Mouse (Mus musculus): ENCODE results near the gene Il17rc.

The Il17rc gene

GRCm38 (mm10) chr6:113495071-113495675 lies 23.9 kb downstream of the Il17rc start:
- DNase-seq (ENCODE audit: low spot score in 2 of 2) = no peak

- DNase-seq (ENCODE audit: low spot score in 2 of 2) = no peak
Measured at GRCm38 (mm10) chr6:113499346-113499745, 28.1 kb downstream of the Il17rc start.

DNA sequence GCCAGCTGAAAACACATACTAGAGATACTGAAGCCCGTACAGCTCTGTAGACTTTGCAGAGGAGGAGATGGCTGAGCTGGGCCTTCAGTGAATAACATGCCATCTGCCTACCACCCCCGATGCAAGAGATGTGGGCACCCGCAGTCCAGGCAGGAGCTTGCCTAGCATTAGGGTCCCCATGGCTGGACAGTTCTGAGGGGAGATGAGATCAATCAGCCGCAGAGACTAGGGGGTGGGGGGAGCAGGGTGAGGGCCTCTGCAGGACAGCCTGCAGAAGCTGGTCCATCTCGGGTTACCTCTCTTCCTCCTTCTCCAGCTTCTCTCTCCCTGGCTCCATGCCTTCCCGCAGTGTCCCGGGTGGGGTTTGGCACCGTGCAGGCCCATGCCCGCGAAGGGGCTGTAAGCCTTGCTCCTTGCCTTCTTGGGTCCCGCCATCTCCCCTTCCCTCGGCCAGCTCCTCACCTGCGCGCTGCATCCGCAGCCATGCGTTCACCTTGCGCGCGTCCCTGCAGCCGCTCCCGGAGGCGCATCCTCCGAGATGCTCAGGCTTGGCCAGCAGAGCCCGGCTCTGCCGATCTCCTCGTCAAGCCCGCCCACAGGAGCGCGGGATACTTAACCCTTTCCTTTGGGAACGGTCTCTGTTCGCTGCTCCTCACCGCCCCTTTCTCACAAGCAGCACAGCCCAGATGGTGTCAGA lies 30.3 kb downstream of the Il17rc start, which contains the start of gene Prrt3:
TSS of gene Prrt3 (minus strand) at position 544 of the 697 bp plus-strand sequence.
- no peak for DNase-seq (ENCODE audit: low spot score in 2 of 2)

GRCm38 (mm10) chr6:113502801-113503200 lies 31.6 kb downstream of the Il17rc start:
- DNase-seq (ENCODE audit: low spot score in 2 of 2) = no peak

GRCm38 (mm10) chr6:113505689-113506088 lies 34.5 kb downstream of the Il17rc start:
- DNase-seq (ENCODE audit: low spot score in 2 of 2) = no peak

GRCm38 (mm10) chr6:113507130-113507529 lies 35.9 kb downstream of the Il17rc start:
- DNase-seq (ENCODE audit: low spot score in 2 of 2) = no peak

DNA sequence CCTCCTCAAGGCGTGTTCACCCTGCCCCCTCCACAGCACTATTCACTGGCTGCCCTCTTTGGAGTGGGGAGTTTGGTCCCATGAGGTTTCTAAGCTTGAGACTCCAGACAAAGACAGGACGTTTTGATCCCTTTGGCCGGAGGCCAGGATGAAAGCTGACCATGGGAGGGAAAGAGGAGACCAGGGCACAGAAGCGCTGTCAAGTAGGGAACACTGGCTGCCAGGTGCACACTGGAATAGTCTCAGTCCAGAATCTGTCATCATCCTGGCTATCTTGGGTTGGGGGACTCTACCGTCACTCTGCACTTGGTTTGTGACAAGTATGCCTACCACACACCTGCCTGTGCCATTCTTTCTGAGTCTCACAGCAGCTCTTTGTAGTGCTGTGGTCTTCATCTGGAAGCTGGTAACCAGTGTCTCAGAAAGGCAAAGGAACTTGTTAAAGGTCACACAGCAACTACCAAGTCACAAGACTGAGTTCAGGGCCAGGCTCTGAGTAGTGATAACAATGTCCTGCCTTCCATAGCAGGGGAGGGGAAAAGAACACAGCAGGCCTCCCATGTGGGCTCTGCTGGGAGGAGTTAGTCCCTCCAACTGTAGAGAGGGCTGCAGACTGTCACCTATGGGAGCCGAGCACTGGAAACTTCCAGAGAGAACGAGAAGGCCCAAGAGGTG lies 37.2 kb downstream of the Il17rc start:
- peak in 1 of 2 experiments; percentile 23 for DNase-seq (ENCODE audit: low spot score in 2 of 2)

- no peak for DNase-seq (ENCODE audit: low spot score in 2 of 2)
Measured at GRCm38 (mm10) chr6:113508947-113509280, 37.7 kb downstream of the Il17rc start.

GRCm38 (mm10) chr6:113513944-113514343 lies 42.7 kb downstream of the Il17rc start:
- no peak for DNase-seq (ENCODE audit: low spot score in 2 of 2)

- DNase-seq (ENCODE audit: low spot score in 2 of 2) = no peak
Measured at GRCm38 (mm10) chr6:113514600-113514999, 43.4 kb downstream of the Il17rc start.

- no peak for DNase-seq (ENCODE audit: low spot score in 2 of 2)
Measured at GRCm38 (mm10) chr6:113517434-113518080, 46.3 kb downstream of the Il17rc start.

DNA sequence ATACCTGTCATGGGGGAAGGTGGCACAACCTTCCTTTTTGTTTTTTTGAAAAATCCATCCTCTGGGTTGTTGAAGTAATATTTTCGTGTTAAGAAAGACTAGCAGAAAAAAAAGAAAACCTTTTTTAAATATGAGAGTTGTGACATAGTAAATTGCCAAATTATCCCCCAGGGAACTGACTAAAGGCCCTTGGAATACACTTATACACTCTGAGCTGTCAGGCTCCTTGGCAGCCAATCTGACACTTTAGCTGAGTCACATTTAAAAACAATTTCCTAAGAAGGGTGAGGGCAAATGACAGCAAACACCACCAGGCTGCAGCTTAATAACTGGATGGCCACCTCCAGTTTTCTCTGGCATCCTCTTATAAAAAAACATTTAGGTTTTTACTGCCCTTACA lies 51.1 kb downstream of the Il17rc start:
- DNase-seq (ENCODE audit: low spot score in 2 of 2) = no peak

DNA sequence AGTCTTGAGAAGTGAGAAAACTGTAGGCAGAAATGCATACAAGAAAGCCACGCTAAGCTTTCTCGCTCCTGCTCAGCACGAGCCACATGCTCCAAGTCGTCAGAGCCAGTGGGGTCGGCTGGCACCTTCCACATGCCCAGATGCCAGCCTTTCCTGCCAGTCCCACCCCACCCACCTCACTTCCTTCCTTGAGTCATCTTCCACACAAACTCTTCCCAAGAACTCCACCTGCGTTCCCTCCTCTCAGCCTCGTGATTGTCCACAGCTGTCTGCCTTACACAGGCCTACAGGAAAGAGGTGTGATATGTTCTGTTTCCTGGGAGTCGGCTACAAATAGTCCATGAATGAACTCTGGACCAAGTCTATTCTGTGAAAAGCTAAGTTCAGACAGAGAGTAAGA lies 52.2 kb downstream of the Il17rc start:
- DNase-seq (ENCODE audit: low spot score in 2 of 2) = no peak

GRCm38 (mm10) chr6:113530932-113531839 lies 60.0 kb downstream of the Il17rc start, which contains the start of the genes Emc3 and Fancd2:
TSS of gene Emc3 (minus strand) at chr6:113531652.
TSS of gene Fancd2 (plus strand) at chr6:113531682.
- DNase-seq (ENCODE audit: low spot score in 2 of 2) = peak; percentile 90 to 92

DNA sequence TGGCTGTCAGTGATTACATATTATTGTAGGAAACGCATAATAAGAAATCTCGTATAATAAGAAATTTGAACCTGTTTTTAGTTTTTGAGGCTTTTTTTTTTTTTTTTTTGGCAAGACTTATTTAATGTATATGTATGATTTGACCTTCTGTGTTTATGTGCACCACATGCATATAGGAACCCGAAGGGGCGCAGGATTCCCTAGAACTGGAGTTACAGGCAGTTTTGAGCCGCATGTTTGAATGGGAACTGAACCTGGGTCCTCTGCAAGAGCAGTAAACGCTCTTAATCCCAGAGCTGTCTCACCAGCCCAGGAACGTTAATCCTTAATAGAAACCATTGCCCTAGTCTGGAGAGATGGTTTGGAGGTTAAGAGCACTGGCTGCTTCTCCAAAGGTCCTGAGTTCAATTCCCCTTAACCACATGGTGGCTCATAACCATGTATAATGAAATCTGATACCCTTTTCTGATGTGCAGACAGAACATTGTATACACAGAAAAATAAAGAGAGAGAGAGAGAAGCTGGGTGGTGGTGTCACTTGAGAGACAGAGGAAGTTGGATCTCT lies 60.7 kb downstream of the Il17rc start:
- DNase-seq (ENCODE audit: low spot score in 2 of 2) = no peak

All from urinary bladder, postnatal 36 days (tissue).